Mouse (Mus musculus): ENCODE results near the gene Olfr177.

Gene Olfr177

DNA sequence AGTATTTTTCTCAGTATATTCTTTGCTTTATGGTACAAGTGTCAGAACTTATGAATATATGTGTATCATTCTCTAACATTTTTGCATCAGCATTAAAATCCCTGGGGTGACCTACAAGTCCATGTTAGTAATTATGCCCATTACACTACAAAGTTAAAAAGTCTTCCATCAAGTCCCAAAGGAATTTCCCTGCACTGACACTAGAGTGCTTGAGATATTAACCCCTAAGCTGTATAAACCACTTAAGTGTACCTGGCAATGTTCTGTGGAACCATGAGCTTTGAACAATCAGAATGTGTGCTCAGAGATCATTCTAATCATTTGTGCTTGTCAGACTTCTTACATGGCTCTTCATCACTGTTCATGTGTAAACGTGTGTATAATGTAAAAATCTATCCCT, at the start of gene Olfr177:
Gene Olfr177, minus strand, starts transcription at position 101 of the 400 bp plus-strand sequence.
- DNase-seq, result no peak

GRCm38 (mm10) chr16:58891963-58892362, 17.4 kb upstream of the Olfr177 start, which contains the start of gene Olfr178:
Olfr178 (minus strand) TSS chr16:58892063.
- no peak for DNase-seq

GRCm38 (mm10) chr16:58884416-58884815, 9.8 kb upstream of the Olfr177 start:
- no peak for DNase-seq

GRCm38 (mm10) chr16:58861479-58861878, 13.1 kb downstream of the Olfr177 start:
- DNase-seq, result no peak

GRCm38 (mm10) chr16:58860032-58860737, 14.4 kb downstream of the Olfr177 start:
- DNase-seq, result no peak

- no peak for DNase-seq
These were observed 47.7 kb downstream of the Olfr177 start, which contains the start of gene Olfr175-ps1 for GRCm38 (mm10) chr16:58826732-58827319. Olfr175-ps1 (minus strand) TSS chr16:58826782.

Data from retina, postnatal 1 day (tissue).